Mouse (Mus musculus) common myeloid progenitor, adult 5-6 weeks (primary cell): Measurements from ENCODE around the gene Mark2. TPM values are rescaled to one million over a fixed set of nuclear protein-coding genes. Genes with fewer than 3 reads are reported as not detected.

Experiments
- ATAC-seq: replicated peaks from 2 replicates; pipeline ENCODE4 v1.8.0; 2016; ENCODE audit warnings: low read depth, mild to moderate bottlenecking, moderate TSS enrichment, inconsistent platforms; ENCODE audit not compliant: poor library complexity, severe bottlenecking
- total RNA-seq: library from RNA; stranded (forward); fragments of 200-1000, 187-1606 nt; gene quantifications from 2 replicates; pipeline ENCODE4 v1.2.3, GENCODE M21; 2017

The Mark2 gene
- total RNA-seq, 1 experiment from 2014 or later: 40.2 TPM

GRCm38 (mm10) chr19:7273486-7273885 lies 68.2 kb downstream of the Mark2 start:
- ATAC-seq: no peak

- ATAC-seq: no peak
These were observed 72.2 kb downstream of the Mark2 start for GRCm38 (mm10) chr19:7269290-7270044.

DNA sequence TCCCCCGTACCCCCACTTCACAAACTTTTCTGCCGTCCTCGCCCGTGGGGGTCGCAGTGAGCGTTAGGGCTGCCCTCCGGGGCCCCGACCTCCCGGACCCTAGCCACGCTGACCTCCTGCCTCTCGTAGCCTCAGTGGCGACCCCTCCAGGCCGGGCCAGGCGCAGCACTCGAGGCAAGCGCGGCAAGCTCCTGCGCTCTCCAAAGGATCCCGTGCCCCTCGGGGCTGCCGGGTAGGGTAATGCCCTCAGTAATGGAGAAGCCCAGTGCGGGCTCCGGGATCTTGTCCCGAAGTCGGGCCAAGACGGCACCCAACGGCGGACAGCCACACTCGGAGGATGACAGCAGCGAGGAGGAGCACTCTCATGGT lies 73.0 kb downstream of the Mark2 start:
- ATAC-seq: peak; percentile 45

- ATAC-seq: peak; percentile 41; the same call in 1 of the 2 replicates
These were observed 73.6 kb downstream of the Mark2 start for GRCm38 (mm10) chr19:7267781-7268721.

DNA sequence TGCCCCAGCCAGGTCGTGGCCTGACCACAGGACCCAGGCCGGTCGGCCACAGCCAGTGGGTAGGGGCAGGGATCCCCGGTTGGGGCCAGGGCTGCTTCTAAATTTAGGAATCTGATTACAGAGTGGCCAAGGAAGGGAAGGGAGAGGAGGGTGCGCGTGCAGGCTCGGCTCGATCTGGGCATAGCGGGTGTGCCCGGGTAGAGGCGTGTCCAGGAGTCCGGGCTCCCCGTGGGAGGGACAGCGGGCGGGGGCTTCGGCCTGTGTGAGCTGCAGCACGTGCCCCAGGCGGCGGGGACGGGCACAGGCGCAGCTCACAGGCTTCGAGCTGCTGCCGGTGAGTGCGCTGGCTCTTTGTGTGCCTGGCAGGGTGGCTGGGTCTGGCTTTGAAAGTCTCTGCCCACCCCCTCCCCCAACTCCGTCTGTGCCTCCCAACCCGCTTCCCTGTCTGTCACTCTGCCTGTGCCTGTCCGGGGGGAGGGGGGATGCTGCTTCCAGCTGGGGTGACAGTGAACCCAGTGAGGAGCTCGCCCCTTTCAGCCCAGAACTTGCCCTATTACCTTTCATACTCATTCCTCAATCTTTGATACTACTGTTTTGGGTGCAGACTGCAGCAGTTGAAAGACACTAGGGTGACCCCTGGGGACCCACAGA lies 74.4 kb downstream of the Mark2 start, which contains the start of gene Rcor2:
Gene Rcor2, plus strand, starts transcription at position 235 of the 651 bp plus-strand sequence.
- ATAC-seq: peak; percentile 46

DNA sequence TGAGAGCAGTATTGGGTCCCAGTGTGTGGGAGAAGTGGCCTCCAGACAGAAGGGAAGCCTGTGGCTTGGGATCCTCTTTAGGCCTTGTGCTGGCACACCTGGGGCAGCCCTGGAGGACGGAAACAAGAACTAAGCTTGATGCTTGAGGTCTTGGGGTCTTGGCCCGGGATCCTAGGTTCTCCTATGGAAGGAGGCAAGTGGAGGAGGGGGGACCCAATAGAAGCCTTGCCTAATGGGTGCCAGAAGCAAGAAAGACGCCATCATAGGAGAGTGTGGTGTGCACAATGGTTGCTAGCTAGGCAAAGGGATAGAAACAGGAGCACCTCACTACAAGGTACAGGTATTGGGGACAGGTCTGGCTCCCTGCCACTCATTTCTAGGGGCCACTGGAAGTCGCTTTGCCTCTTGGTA lies 75.2 kb downstream of the Mark2 start:
- ATAC-seq: no peak

DNA sequence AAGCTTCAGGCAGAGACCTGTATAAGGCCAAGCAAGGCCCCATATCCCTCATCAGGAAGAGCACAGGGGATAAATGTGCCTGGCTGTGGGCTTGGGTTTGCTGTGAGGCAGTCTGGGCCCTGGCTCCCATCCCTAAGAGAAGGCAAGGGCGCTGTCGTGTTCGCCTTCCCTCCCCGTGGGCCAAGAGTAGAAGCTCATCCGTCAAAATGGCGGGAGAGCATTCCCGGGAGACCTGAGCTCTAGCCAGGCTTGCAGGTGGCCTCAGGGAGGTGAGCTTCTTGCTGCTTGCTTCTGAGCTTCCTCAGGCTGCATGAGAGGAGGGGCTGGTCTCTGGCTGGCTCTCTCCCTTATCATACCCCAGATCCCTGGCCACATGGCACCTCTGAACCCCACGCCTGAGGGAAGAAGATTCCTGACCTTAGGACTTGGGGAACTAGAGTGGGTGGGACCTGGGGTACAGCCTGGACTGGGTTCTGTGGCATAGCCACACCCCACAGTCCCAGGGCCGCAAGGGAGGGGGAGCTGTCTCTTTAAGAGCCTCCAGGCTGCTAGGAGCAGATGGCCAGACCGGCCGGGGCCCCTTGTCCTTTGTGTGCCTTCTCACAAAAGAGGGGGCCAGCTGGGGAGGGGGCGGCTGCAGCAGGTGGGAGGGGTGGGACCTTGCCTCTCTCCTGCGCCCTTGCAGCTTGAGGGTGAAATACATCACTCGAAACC lies 76.0 kb downstream of the Mark2 start:
- no peak for ATAC-seq

DNA sequence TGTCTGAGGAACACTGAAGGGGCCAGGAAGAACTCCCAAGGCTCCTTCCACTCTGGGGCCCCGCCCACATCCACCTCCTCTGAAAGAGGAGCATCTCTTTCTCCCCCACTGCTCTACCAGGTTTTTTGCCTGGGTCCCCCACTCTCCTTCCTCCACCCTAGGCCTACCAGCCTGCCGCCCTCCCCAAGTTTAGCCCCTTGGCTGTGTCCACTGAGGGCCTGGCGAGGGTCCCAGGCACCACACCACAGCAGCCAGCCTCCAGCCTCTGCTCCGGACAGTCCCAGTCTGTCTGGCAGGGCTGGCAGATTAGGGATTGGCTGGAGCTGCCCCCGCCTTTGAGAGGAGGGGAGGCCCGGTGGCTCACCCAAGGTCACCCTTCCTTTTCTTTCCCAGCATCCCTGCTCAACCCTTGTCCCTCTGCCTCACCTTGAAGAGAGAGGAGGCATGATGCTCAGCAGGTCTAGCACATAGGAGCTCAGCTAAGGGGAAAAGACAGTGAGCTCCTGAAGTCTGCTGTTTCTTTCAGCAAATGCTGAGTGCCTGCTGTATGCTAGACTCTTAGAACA lies 76.8 kb downstream of the Mark2 start:
- no peak for ATAC-seq

- peak; percentile 42 for ATAC-seq
These were observed 77.4 kb downstream of the Mark2 start for GRCm38 (mm10) chr19:7264088-7264765.

- ATAC-seq: no peak
These were observed 79.1 kb downstream of the Mark2 start for GRCm38 (mm10) chr19:7262592-7262991.

GRCm38 (mm10) chr19:7261964-7262363 lies 79.7 kb downstream of the Mark2 start:
- no peak for ATAC-seq

DNA sequence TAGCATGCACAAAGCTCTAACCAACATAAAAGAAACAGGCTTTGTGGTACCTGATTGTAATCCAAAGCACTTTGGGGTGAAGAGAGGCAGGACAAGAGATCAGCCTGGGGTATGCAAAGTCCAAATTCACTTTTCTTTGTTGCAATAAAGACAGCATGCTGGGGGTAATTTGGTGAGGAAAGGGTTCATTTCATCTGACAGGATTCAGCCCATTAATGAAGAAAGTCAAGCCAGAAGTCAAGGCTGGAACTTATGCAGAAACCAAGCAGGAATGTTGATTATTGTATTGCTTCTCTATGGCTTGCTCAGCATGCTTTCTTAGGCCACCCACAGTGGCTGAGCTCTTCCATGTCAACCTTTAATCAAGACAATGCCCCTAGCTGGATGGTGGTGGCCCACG lies 80.2 kb downstream of the Mark2 start:
- no peak for ATAC-seq

DNA sequence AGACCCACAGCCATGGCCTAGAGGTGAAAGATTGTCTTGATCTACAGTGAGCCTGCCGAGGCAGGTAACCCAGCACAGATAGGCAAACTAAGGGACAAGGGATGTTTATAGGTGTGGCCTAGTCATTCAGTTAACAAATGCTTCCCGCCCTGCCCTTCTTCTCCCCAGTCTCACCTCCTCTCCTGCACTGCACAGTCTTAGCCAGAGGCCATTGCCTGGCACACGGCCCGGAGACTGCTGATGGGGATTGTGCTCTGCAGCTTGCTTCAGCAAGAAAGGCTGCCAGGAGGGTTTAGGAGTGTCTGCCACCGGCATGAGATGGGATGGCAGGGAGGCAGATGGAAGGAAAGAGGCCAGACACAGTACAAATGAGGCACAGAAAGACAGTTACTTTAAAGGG lies 83.8 kb downstream of the Mark2 start:
- no peak for ATAC-seq

GRCm38 (mm10) chr19:7246021-7246420 lies 95.6 kb downstream of the Mark2 start:
- peak; percentile 42; the same call in 1 of the 2 replicates for ATAC-seq

DNA sequence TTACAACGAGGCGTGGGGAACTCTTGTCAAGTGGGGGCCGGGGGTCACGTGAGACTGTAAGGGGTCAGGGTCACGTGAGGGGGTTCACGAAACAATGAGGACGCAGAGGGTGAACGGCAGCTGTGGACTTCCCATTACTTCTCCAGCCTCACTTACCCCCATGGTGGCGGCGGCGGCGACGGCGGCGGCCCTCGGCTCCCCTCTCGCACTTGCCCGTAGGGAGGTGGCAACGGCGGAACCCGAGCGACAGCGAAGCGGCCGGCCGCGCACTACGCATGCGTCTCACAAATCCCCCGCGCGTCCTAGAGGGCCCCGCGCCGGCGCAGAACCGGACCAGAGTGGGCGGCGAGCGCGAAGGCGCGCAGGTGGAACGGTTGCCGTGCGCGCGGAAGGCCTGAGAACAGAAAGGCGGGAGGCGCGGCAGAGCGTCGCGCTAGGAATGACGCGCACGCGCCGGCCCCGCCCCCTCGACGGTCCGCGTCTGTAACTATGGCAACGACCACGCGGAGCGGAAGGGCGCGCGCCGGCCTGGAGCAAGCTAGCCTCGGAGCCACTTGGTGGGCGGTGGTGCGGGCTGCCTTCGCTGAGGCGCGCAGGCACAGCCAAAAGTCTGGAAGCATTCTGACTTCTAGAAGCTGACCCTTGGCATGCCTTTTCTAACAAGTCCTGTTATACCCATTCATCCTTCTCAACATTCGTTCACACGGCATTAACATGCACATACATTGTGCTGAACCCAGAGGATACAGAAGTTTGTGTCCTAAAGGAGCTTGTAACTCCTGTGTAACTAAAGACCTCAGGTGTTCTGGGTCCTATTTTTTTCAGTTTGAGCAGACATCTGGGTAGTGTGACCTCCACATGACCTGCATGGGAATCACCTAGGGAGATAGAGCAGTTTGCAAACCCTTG lies 100.6 kb downstream of the Mark2 start, which contains the start of gene Naa40:
Gene Naa40, minus strand, starts transcription at position 402 of the 909 bp plus-strand sequence.
- ATAC-seq: peak; percentile 91

- 0 out of 2 replicates have a peak, but pooled peaks have one; percentile 11 for ATAC-seq
These were observed 101.4 kb downstream of the Mark2 start for GRCm38 (mm10) chr19:7240291-7240690.

DNA sequence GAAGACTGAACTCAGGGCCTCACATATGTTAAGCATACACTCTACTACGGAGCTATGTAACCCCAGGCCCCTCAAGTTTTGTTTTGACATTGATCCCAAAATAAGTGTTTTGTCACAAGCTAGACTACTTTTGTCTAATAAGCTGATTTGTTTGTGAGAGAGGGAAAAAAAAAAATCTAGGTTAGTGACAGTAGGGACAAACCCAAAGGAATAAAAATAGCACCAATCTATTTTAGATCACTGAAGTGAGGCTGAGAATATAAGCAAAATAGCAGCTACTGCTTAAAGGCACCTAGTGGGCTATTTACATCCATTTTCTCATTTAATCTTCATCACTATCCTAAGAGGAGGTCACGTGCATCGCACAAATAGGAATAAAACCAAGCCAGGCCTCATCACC lies 102.1 kb downstream of the Mark2 start:
- no peak for ATAC-seq

DNA sequence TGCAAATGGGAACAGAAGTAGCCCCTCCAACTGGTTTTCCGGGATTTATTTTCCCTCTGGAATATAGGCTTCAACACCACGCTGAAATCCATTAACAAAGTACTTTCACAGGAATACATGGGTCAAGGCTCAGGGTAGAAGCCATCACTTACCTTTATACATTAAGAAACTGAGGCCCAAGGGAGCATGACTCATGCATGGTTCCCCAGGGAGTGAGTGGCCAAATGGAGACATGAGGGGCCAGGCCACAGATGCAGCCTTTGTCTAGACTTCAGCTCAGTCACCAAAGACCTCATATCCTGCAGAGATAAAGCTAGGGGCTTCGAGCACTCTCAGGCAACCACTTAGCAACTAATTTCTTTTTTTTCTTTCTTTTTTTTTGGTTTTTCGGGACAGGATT lies 104.9 kb downstream of the Mark2 start:
- ATAC-seq: no peak
